Mouse (Mus musculus): ENCODE data around the gene Rpl12.
"Not testable (repeated sequence)": the region's sequence is repeated elsewhere in the genome, so short reads cannot be mapped to it uniquely, and the experiment has no call there.

Gene Rpl12

DNA sequence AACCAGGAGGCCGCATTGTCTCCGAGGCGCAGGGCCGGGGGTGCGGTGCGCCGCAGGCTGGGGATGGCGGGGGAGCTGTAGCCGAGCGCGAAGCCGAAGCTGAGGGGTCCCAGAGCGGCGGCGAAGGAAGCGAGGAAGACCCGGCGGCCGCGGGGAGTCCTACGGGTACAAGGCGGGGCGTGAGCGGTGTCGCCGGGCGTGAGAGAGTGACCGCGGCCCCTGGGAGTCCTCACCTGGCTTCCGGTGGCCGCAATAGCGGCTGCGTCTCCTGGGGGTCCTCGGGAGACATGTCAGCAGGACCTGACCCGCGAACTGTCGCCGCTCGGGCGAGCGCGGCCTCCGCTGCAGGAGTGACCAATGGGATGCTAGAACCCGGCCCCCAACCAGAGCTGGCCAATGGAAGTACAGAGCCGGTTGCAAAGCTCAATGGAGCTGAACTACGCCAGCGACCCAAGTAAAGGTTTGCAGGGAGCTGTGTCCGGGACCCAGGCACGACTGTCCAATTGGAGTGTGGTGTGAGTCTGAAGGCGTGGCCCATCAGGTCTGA, 20.4 kb downstream of the Rpl12 start, which contains the start of gene Slc2a8:
Gene Slc2a8, minus strand, starts transcription at position 359 of the 547 bp plus-strand sequence.
- DNase-seq (ENCODE audit: low read depth, low spot score), result peak; percentile 95

- DNase-seq (ENCODE audit: low read depth, low spot score), result no peak
Observed at GRCm38 (mm10) chr2:32982700-32983099, 21.3 kb downstream of the Rpl12 start.

DNA sequence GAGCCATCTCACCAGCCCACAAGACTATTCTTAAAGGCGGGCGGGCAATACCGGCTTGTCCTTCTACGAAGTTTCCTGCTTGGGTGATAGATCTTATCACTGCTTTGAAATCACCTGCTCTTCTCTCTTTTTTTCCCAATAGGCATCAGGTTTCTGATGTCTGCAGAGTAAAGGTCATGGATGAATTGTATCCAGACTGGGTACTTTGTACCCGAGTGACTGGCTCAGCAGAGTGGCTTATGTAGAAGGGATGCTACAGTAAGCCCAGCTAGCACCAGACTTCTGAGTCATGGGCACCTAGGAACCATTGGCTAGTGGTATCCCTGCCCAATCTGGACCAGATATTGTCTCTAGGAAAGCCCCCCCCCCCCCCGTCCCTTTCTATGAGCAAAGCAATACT, 22.3 kb downstream of the Rpl12 start:
- DNase-seq (ENCODE audit: low read depth, low spot score), result no peak

- DNase-seq (ENCODE audit: low read depth, low spot score), result no peak
Observed at GRCm38 (mm10) chr2:32985844-32986243, 24.5 kb downstream of the Rpl12 start.

GRCm38 (mm10) chr2:32989376-32989775, 28.0 kb downstream of the Rpl12 start:
- DNase-seq (ENCODE audit: low read depth, low spot score), result no peak

GRCm38 (mm10) chr2:32990167-32990832, 28.9 kb downstream of the Rpl12 start:
- no peak for DNase-seq (ENCODE audit: low read depth, low spot score)

DNA sequence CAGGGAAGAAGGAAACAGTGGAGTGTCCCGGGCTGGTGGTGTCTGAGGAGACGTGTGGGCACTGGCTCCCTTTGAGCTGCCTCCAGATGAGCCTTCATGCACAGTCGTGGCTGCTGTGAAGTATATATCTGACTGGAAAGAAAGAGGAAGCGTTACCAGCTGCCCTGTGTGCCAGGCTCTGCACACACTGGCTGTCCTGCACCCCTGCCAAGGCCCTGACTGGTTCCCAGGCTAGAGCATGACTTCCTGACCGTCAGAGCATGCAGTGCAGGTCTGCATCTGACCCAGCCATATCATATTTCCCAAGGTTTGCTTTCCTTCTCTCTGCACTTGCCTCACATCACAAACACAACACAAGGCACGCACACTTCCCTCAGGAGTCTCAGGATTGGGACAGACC, 30.8 kb downstream of the Rpl12 start:
- no peak for DNase-seq (ENCODE audit: low read depth, low spot score)

- no peak for DNase-seq (ENCODE audit: low read depth, low spot score)
Observed at GRCm38 (mm10) chr2:32997081-32997480, 35.7 kb downstream of the Rpl12 start.

DNA sequence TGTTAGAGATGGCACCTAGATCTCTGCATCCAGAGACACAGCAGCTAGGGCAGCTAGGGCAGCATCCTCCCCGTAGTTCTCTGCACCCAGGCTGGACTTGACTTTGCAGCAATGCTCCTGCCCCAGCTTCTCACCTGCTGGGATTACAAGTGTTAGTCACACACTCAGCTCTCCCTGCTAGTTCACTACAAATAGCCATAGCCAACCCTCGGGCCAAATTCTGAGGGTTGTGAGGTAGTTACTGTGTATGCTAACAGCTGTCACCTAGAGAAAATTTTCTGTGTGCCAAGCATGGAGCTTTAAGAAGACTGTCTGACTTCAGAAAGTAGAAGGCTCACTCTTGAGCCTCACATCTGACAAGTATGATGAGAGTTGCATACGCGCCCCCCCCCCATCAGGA, 36.4 kb downstream of the Rpl12 start:
- no peak for DNase-seq (ENCODE audit: low read depth, low spot score)

GRCm38 (mm10) chr2:32999752-33000151, 38.4 kb downstream of the Rpl12 start:
- no peak for DNase-seq (ENCODE audit: low read depth, low spot score)

DNA sequence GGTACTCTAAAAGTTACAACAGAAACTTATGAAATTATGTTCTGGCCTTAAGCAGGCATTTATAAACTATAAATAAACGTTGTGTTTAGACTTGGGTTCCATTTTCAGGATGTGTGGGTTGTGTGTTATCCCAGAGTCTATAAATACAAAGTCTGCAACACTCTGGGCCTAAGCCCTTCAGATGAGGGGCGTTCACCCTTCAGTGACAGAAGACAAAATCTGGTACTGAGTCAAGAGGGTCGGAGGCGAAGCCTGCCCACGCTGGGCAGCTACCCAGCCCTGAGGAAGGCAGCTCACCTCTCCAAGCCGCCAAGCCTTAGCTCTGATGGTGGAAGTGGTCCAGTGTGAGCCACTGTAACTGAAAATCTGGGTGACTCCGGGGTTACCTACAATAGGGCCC, 40.8 kb downstream of the Rpl12 start:
- DNase-seq (ENCODE audit: low read depth, low spot score), result peak; percentile 61

DNA sequence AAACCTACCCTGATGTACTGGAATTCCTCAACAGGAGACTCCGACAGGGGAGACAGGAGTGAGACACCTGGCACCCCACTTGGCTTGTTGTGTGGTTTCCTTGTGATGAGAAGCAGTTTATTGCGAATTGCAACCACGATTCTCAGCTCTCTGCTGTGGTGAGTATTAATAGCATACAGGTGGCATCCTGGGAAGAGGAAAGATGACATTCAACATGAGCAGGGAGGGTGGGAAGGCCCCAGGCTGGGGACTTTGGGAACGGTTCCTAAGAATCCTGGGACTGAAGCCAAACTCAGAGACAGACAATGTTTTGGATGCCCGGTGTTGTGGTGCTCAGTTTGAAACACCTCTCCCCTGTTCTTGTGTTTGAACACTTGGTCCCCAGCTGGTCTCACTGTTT, 43.7 kb downstream of the Rpl12 start:
- DNase-seq (ENCODE audit: low read depth, low spot score), result peak; percentile 60

DNA sequence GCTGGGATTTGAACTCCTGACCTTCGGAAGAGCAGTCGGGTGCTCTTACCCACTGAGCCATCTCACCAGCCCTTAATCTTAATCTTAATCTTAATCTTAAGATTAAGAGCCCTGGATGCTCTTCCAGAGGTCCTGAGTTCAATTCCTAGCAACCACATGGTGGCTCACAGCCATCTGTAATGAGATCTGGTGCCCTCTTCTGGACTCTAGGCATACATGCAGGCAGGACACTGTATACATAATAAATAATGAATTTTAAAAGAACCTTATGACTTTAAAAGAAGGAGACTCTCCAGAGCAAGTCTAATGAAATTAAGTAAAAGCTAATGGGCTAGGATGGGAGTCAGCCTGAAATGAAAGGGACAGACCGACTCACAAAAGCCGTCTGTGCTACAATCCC, 47.7 kb downstream of the Rpl12 start:
- DNase-seq (ENCODE audit: low read depth, low spot score), result not testable (repeated sequence)

- no peak for DNase-seq (ENCODE audit: low read depth, low spot score)
Observed at GRCm38 (mm10) chr2:33014877-33015276, 53.5 kb downstream of the Rpl12 start.
